Mouse (Mus musculus) CD4-positive, CD25-positive, alpha-beta regulatory T cell, adult 4 months (primary cell): Measurements from ENCODE around the gene Pik3ca. TPM values are rescaled to one million over a fixed set of nuclear protein-coding genes. Genes with fewer than 3 reads are reported as not detected.
"Not testable (repeated sequence)": the region's sequence is repeated elsewhere in the genome, so short reads cannot be mapped to it uniquely, and the experiment has no call there.

Experiments used
- ATAC-seq: one replicate; pipeline ENCODE4 v1.8.0; 2017
- polyA plus RNA-seq, 2 experiments: library from polyadenylated mRNA; unstranded; fragments of 100-300 nt; shearing (Covaris generic); gene quantifications; one replicate each; pipeline ENCODE4 v1.2.1; 2017

The Pik3ca gene
- polyA plus RNA-seq, 2 experiments from 2014 or later = 14.1 to 23.2 TPM

- no peak for ATAC-seq
These were observed 5.8 kb downstream of the Pik3ca start for GRCm38 (mm10) chr3:32402990-32403885.

- ATAC-seq = no peak
These were observed 8.2 kb downstream of the Pik3ca start for GRCm38 (mm10) chr3:32405699-32406098.

GRCm38 (mm10) chr3:32406804-32407203, 9.3 kb downstream of the Pik3ca start:
- ATAC-seq = no peak

- ATAC-seq = peak; percentile 59
These were observed 11.4 kb downstream of the Pik3ca start for GRCm38 (mm10) chr3:32408811-32409273.

GRCm38 (mm10) chr3:32412502-32413044, 15.1 kb downstream of the Pik3ca start:
- no peak for ATAC-seq

GRCm38 (mm10) chr3:32414381-32414780, 16.9 kb downstream of the Pik3ca start:
- no peak for ATAC-seq

GRCm38 (mm10) chr3:32415370-32416309, 18.2 kb downstream of the Pik3ca start:
- no peak for ATAC-seq

GRCm38 (mm10) chr3:32417751-32418211, 20.3 kb downstream of the Pik3ca start:
- peak; percentile 15 for ATAC-seq

- peak; percentile 89 for ATAC-seq
These were observed 22.4 kb downstream of the Pik3ca start for GRCm38 (mm10) chr3:32419866-32420265.

- peak; percentile 38 for ATAC-seq
These were observed 23.9 kb downstream of the Pik3ca start for GRCm38 (mm10) chr3:32421115-32422054.

- peak; percentile 37 for ATAC-seq
These were observed 30.2 kb downstream of the Pik3ca start for GRCm38 (mm10) chr3:32427695-32428094.

- ATAC-seq = no peak
These were observed 30.9 kb downstream of the Pik3ca start for GRCm38 (mm10) chr3:32428361-32428760.

- ATAC-seq = no peak
These were observed 31.4 kb downstream of the Pik3ca start for GRCm38 (mm10) chr3:32428921-32429320.

GRCm38 (mm10) chr3:32429351-32429750, 31.9 kb downstream of the Pik3ca start:
- not testable (repeated sequence) for ATAC-seq

- ATAC-seq = no peak
These were observed 32.9 kb downstream of the Pik3ca start for GRCm38 (mm10) chr3:32430394-32430793.

GRCm38 (mm10) chr3:32434016-32434415, 36.5 kb downstream of the Pik3ca start:
- no peak for ATAC-seq

GRCm38 (mm10) chr3:32436101-32436500, 38.6 kb downstream of the Pik3ca start:
- no peak for ATAC-seq

- ATAC-seq = no peak
These were observed 39.8 kb downstream of the Pik3ca start for GRCm38 (mm10) chr3:32437297-32437696.

- peak; percentile 87 for ATAC-seq
These were observed 40.3 kb downstream of the Pik3ca start for GRCm38 (mm10) chr3:32437820-32438219.

GRCm38 (mm10) chr3:32438716-32439115, 41.2 kb downstream of the Pik3ca start:
- no peak for ATAC-seq

GRCm38 (mm10) chr3:32441710-32442109, 44.2 kb downstream of the Pik3ca start:
- ATAC-seq = no peak
